Mouse (Mus musculus) liver, embryonic 11.5 days (tissue): ENCODE data around the gene Naaladl2. TPM values are rescaled to one million over a fixed set of nuclear protein-coding genes. Genes with fewer than 3 reads are reported as not detected.

Source experiments
- ATAC-seq: fragments of 200-750 bp; cut with Nextera tagmentation; replicated peaks from 2 replicates; pipeline ENCODE4 v1.8.0; 2017; ENCODE audit warnings: moderate number of reproducible peaks, mild to moderate bottlenecking, moderate TSS enrichment, moderate library complexity; ENCODE audit not compliant: low FRiP score
- DNase-seq: peaks from one replicate; pipeline ENCODE4 v3.0.0-alpha.2; 2017; ENCODE audit warnings: low spot score
- H3K27ac ChIP-seq: fragments of 300-500 bp; sonication (generic); 2 replicates; pipeline ENCODE4 v1.5.1; 2014; ENCODE audit warnings: mild to moderate bottlenecking, low read depth, low read length, control low read depth
- H3K27me3 ChIP-seq: fragments of 300-500 bp; sonication (generic); replicated peaks from 2 replicates; pipeline ENCODE4 v1.6.1; 2014; ENCODE audit warnings: low read length, mixed read lengths; ENCODE audit not compliant: control insufficient read depth, insufficient read depth
- H3K36me3 ChIP-seq: fragments of 300-500 bp; sonication (generic); 2 replicates; pipeline ENCODE4 v1.6.1; 2014; ENCODE audit warnings: mild to moderate bottlenecking, low read length, moderate library complexity, mixed read lengths; ENCODE audit not compliant: control insufficient read depth, insufficient read depth
- H3K4me1 ChIP-seq: fragments of 300-500 bp; sonication (generic); replicated peaks from 2 replicates; pipeline ENCODE4 v1.6.1; 2014; ENCODE audit warnings: low read length, mixed read lengths; ENCODE audit not compliant: control insufficient read depth, insufficient read depth
- H3K4me2 ChIP-seq: fragments of 300-500 bp; sonication (generic); 2 replicates; pipeline ENCODE4 v1.6.1; 2014; ENCODE audit warnings: mild to moderate bottlenecking, control low read depth, moderate library complexity
- H3K4me3 ChIP-seq: fragments of 300-500 bp; sonication (generic); 2 replicates; pipeline ENCODE4 v1.5.1; 2014; ENCODE audit warnings: low read depth, low read length, control low read depth
- H3K9ac ChIP-seq: fragments of 300-500 bp; sonication (generic); 2 replicates; pipeline ENCODE4 v1.6.1; 2014; ENCODE audit warnings: low read depth, low read length, control low read depth
- H3K9me3 ChIP-seq: fragments of 300-500 bp; sonication (generic); 2 replicates; pipeline ENCODE4 v1.6.1; 2016; ENCODE audit warnings: low read length, inconsistent platforms, mixed read lengths; ENCODE audit not compliant: control insufficient read depth
- WGBS: fragments of 180-500 bp; shearing (Covaris S2); extraction: QIAGEN DNeasy Blood & Tissue Kit; methylation state at CpG from one replicate; pipeline ENCODE4 v1.1.7; 2014; 5-methylcytosine and 5-hydroxymethylcytosine counted together
- polyA plus RNA-seq: library from polyadenylated mRNA; unstranded; fragments of >200 nt; fragmentation: Nextera tagmentation; extraction: Ambion mirVana; gene quantifications from 2 replicates; pipeline ENCODE4 v1.2.1, GENCODE M21; 2014

The Naaladl2 gene
- 0.22 and 0.31 TPM in 2 replicates for polyA plus RNA-seq

DNA sequence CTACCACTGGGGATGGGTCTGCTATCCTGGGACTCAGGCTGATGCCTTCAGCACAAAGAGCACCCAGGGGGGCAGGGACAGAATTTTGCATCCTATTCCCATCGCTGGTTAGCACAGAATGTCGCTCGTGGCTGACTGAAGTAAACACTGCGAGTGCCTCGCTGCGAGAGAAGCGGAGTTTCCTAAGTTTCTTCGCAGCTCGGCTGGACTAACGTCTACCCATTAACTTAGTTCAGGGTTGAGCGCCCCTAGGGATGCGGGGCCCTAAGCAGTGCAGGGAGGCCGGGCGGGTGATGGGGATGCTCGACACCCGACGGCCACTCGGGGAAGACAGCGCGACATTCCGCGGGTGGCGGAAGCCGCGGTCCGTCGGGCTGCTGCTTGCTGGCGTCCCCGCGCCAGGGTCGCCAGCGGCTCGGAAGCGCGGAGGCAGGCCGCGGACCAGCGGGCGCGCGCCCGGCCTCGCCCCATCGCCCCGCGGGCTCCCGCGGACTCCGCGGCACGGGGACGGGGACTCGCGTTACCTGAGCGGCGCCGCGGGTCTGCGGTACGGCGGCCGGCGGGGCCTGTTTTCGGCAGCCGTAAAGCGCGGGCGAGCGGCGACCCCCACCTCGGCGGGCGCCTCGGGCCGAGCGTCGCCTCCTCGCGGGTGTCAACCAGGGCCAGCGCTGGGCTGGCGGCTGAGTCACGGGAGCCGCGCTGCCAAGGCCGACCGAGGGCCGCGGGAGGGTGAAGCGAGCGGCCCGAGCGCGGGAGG, at the start of gene Naaladl2:
TSS of gene Naaladl2 (minus strand) at position 707 of the 757 bp plus-strand sequence.
- H3K27ac ChIP-seq, result no peak within 1 kb of the TSS
- DNase-seq, result peak; percentile 46

DNA sequence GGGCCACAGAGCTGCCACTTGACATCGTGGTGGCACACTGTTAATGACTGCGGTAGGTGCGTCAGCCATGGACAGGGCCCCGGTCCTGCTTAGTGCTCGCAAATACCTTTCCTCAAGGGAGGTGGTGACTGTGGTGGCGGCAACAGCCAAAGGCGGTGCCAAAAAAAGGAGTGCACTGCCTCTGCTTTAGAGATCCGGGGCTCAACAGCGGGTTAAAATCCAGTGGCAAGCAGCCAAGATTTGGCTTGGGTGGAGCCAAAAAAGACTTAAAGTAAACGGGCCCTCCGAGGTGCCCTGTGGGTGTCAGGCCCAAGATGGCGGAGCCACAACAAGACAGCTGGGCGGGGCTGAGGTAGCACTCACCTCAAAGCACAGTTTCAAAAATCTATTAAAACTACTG, 7.7 kb upstream of the Naaladl2 start:
- DNase-seq (no peak), ATAC-seq (no peak)
- H3K4me3 ChIP-seq, result no peak overlapping the region
- no peak overlapping the region for H3K27ac ChIP-seq
- H3K9ac ChIP-seq, result no peak overlapping the region
- H3K4me2 ChIP-seq, result no peak overlapping the region
- H3K4me1 ChIP-seq, result no peaks in the 10 kb centered on the region
- no peaks in the 10 kb centered on the region for H3K36me3 ChIP-seq
- 90% methylated on average over 13 of the region's 13 CpGs for WGBS
- peaks cover 12% of the 10 kb centered on the region for H3K9me3 ChIP-seq
- H3K27me3 ChIP-seq, result no peaks in the 10 kb centered on the region

More for the DNA sequence above, at the start of gene Naaladl2:
- Histone ChIP-seq H3K4me2 (peak within 1 kb of the TSS; percentile 64), H3K27me3 (peaks cover 24% of the 10 kb centered on the region), H3K9ac (peak within 1 kb of the TSS; percentile 48), H3K36me3 (no peaks in the 10 kb centered on the region), H3K4me1 (no peaks in the 10 kb centered on the region), H3K4me3 (peak within 1 kb of the TSS; percentile 58), H3K9me3 (no peaks in the 10 kb centered on the region)
- ATAC-seq, result peak; percentile 58
- 1% methylated on average over 60 of the region's 93 CpGs for WGBS

DNA sequence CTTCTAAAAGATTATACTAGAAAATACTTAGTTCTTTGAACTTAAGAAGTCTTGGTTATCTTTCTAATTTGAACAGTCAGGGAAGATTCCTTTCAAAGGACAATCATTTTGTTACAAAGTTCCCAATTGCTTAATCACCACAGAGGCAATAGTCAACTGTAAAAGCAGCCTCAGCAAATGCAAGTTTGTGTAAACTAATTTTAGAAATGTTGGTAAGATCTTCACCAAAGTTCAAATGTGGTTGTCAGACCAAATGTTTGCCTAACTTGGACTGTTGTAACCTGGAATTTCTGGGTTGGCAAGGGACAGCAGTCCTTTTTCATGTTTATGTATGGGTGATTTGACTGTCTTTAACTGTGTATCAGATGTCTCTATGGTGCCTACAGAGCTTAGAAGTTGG, 3.2 kb upstream of the Naaladl2 start:
- Histone ChIP-seq H3K9ac (no peak overlapping the region), H3K4me2 (no peak overlapping the region), H3K9me3 (peaks cover 9% of the 10 kb centered on the region), H3K4me1 (no peaks in the 10 kb centered on the region), H3K36me3 (no peaks in the 10 kb centered on the region), H3K27ac (no peak overlapping the region), H3K27me3 (peaks cover 24% of the 10 kb centered on the region), H3K4me3 (no peak overlapping the region)
- DNase-seq (no peak), ATAC-seq (no peak)

DNA sequence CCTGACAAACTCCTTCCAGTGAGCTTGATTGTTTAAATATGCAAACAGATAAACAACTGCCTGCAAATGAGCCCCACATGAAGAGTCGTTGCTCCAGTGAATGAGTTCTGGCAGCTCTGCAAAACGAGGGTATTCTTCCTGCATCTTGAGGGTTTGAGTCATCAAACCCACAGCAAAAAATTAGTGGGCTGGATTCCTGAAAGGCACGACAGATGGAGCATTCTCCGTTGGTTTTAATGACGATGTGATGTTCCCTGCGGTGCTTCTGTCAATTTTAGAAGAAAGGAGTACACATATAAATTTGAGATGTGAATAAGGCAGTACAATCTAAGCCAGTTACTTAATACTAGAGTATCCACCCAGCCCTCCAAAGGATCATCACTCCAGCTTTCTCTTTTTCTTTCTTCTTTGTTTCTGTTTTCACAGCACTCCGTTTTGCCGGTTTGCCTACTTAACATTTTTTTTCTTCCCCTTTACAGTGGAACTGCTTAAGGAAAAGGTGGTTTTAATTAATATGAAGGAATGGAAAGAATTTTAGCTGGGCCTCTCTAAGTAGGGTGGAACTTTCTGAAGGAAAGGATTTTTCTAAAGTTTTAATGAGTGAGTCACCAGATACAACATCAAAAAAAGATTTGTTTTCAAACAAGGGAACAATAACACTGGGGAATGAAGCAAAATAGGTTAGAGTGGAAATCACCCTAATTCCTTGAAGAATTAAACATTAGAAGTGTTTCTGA, 1.1 kb upstream of the Naaladl2 start:
- H3K27ac ChIP-seq, result no peak overlapping the region
- DNase-seq, result no peak
- H3K4me3 ChIP-seq, result no peak overlapping the region
- no peaks in the 10 kb centered on the region for H3K4me1 ChIP-seq
- no peak for ATAC-seq
- peaks cover 2% of the 10 kb centered on the region; the same call in 1 of the 2 replicates for H3K9me3 ChIP-seq
- H3K4me2 ChIP-seq, result no peak overlapping the region
- H3K36me3 ChIP-seq, result no peaks in the 10 kb centered on the region
- H3K9ac ChIP-seq, result no peak overlapping the region
- H3K27me3 ChIP-seq, result peaks cover 24% of the 10 kb centered on the region
- 25% methylated on average over 8 of the region's 8 CpGs for WGBS

DNA sequence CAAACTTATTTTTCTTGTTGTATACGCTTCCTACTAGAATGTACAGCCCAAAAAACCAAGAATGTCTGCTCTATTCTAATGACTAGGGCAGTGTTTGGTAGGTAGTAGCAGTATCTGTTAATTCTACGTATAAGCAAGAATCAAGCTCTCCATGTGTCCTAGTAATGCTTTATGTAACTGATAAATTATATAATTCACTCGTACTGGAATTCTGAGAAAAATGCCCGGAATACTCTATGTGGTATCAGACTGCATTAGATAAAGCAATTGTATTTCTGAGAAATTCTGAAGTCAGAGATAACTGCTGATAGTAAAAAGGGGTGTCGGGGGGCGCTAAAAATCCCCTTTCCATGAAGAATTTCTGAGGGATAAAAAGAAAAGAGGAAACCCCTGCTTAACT, 950 bp downstream of the Naaladl2 start:
- Histone ChIP-seq H3K4me2 (peak overlapping the region; percentile 64), H3K27ac (no peak overlapping the region), H3K9ac (no peak overlapping the region; the same call in 1 of the 2 replicates), H3K4me1 (no peaks in the 10 kb centered on the region), H3K9me3 (no peaks in the 10 kb centered on the region), H3K27me3 (peaks cover 24% of the 10 kb centered on the region), H3K4me3 (peak overlapping the region; percentile 58), H3K36me3 (no peaks in the 10 kb centered on the region)
- 52% methylated on average over 6 of the region's 6 CpGs for WGBS
- no peak for ATAC-seq
- no peak for DNase-seq

DNA sequence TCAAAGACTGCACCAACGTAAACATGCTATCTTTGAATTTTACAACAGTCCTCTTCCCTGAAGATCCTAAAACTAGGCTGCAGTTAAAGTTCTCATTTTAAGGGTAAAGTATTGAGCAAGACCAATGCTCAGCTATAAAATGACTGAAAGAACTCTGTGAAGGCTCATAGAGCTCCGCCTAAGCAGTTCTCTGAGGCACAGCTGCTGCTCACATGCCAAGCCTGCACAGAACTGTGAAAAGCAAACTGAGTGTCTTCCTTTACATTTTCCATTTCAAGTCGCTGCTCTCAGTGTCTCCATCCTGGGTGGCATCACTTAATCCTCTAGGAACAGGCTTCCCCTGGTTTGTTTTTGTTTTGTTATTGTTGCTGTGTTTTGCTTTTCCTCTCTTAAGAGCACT, 12.2 kb downstream of the Naaladl2 start:
- no peaks in the 10 kb centered on the region for H3K27me3 ChIP-seq
- no peak overlapping the region for H3K9ac ChIP-seq
- DNase-seq (no peak), ATAC-seq (no peak)
- 53% methylated on average over 3 of the region's 3 CpGs for WGBS
- H3K9me3 ChIP-seq, result no peaks in the 10 kb centered on the region
- no peak overlapping the region for H3K4me3 ChIP-seq
- no peaks in the 10 kb centered on the region for H3K4me1 ChIP-seq
- H3K27ac ChIP-seq, result no peak overlapping the region
- no peaks in the 10 kb centered on the region for H3K36me3 ChIP-seq
- H3K4me2 ChIP-seq, result no peak overlapping the region

DNA sequence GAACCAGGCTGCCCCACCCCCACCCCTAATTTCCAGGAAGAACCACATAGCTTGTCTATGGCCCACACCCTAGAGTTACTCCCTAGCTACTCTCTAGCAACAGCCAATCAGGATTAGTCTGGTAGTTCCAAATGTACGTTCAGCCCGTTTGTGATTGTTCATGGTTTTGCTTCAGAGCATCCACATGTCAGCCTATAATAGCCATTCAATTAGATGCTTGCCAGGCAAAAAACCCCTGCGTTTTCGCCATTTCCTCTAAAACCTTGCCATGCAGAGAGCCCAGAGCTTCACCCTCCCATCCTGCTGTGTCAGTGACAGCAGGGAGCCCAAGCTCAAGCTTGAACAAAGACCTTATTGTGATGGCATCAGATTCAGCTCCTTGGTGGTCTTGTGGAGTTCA, 16.2 kb downstream of the Naaladl2 start:
- Histone ChIP-seq H3K4me3 (no peak overlapping the region), H3K36me3 (no peaks in the 10 kb centered on the region), H3K4me2 (no peak overlapping the region), H3K27ac (no peak overlapping the region), H3K9ac (no peak overlapping the region), H3K27me3 (no peaks in the 10 kb centered on the region), H3K9me3 (no peaks in the 10 kb centered on the region), H3K4me1 (no peaks in the 10 kb centered on the region)
- WGBS, result 59% methylated on average over 4 of the region's 4 CpGs
- DNase-seq (no peak), ATAC-seq (no peak)

DNA sequence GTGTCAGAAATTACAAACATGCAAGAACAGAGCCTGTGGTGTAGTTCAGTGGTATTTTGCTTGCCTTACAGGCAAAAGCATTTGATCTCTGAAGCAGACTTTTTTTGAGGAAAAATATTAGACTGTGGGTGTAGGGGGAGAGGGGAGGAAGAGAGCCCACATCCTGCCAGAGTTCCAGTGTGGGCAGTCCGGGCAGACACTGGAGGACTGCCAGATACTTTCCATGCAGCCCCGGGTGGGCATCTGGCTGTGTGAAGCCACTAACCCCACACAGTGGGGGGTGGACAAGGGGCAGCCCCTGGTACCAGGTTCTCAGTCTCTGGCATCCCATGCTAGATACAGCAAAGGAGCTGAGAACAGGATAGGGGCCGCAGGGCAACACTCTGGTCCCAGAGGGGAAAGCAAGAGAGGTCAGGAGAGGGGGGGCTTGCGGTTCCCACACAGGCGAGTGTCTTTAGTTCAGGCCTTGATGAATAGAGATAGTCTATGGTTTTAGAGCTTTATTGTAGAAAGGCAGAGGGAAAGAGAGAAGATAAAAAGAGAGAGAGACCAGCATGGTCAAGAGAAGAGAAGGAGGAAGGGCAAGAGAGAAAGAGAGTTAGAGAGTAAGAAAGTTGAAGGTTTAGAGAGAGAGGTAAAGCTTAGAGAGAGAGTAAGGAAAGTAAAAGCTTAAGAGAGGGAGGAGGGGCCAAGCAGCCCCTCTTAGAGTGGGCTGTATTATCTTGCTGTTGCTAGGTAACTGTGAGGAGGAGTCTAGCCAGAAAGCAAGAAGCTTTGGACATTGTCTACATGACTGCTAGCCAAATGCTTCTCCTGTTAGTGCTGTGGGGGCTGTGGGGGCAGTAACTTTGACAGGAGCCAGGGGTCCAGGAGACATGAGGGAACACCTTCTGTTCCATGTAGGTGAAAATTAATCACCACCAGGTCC, 18.9 kb downstream of the Naaladl2 start:
- Histone ChIP-seq H3K9ac (no peak overlapping the region), H3K27me3 (no peaks in the 10 kb centered on the region), H3K4me3 (no peak overlapping the region), H3K36me3 (no peaks in the 10 kb centered on the region), H3K4me1 (no peaks in the 10 kb centered on the region), H3K27ac (no peak overlapping the region), H3K4me2 (no peak overlapping the region), H3K9me3 (no peaks in the 10 kb centered on the region)
- no peak for ATAC-seq
- 53% methylated on average over 5 of the region's 5 CpGs for WGBS
- no peak for DNase-seq
